Mouse (Mus musculus) erythroblast, embryonic 14.5 days (primary cell): ENCODE results near the gene Scn1b.

ENCODE experiments used
- GATA1 ChIP-seq: IDR thresholded peaks from 2 replicates; pipeline ENCODE4 v1.6.1; 2012; ENCODE audit warnings: low read length, inconsistent platforms, mixed read lengths
- TAL1 ChIP-seq: IDR thresholded peaks from 3 replicates; pipeline ENCODE4 v1.6.1; 2012; ENCODE audit warnings: low read length, inconsistent platforms, mixed read lengths

DNA sequence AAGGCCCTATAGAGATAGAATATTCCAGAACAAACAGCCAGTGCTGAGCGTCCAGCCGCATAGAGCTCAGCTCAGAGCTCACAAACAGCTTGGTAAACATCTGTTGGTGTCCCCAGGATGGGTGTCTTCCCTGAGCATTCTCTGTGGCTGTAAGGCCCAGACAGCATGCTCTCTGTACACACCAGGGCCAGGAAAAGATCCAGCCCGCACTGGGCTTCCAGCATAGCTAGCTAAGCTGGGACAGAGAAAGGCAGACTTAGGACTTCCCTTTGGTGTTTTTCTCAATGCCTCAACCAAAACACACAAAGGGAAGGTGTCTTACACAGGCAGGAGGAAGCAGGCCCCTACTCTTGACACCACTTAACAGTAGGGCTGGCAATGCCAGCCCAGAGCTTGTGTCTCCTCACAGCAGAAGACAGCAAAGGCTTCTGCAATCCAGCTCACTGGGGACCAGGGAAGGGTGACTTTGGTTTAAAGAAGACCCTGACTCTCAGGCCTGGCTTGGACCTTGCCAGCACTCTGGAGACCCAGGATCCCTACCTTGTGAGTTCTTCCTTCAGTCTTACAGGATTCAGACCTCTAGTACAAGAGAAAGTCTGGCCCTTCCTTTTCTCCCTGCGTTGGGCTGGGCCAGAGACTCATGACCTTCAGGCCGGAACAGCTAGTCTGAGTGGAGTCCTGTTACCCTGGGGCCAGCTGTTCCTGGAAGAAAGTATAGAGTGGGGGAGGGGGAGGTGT lies 28.7 kb upstream of the Scn1b start, which contains the start of gene Gramd1a:
- TF ChIP-seq GATA1 (no peak), TAL1 (no peak)
